Mouse (Mus musculus) lung, postnatal 0 days (tissue): ENCODE data around the gene Mest.

Experiments used
- CTCF ChIP-seq: IDR thresholded peaks from 2 replicates; pipeline ENCODE4 v1.5.1; 2016; ENCODE audit warnings: antibody characterized with exemption, mild to moderate bottlenecking
- EP300 ChIP-seq: IDR thresholded peaks from 2 replicates; pipeline ENCODE4 v1.6.1; 2016; ENCODE audit warnings: antibody characterized with exemption, mild to moderate bottlenecking, control low read depth

DNA sequence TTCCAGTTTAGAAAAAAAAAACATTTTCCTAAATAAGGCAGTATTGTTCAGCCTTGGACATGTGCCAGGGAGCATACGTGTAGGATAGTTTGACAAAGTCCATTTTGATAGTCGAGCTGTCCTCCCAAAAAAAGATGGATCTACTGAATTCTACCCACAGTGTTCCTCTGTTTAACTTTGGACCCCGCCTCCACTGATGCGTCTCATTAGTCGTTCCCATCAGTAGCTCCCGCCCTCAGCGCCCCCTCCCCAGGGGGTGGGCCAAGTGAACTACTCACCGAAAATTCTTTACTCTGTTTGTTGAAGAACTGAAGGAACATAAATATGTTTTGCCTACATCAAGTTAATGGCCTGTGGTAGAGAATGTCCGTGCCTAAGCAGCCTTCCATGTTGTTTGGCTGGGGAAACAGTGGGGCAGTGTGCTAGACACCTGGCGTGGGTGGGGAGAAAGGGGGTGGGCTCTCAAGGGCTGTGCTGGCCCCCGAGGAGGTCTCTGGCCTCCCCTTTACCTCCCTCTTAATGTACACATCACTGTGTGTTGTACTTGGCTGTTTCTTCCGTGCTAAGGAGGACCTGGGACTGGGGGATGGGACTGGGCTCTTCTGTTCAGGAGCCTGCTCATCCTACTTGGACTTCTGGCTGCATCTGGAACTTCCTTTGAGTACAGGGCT lies 7.1 kb downstream of the Mest start:
- TF ChIP-seq CTCF = no peak
- TF ChIP-seq EP300 = no peak; the same call in 1 of the 2 replicates
